Mouse (Mus musculus) urinary bladder, postnatal 14 days (tissue): ENCODE data around the gene A830031A19Rik.

Source experiments
- DNase-seq: peaks from one replicate; pipeline ENCODE4 v3.0.0; 2021; ENCODE audit warnings: low spot score

Gene A830031A19Rik

GRCm38 (mm10) chr11:24008976-24009375, 65.9 kb downstream of the A830031A19Rik start:
- no peak for DNase-seq

- DNase-seq, result no peak
These were observed 66.6 kb downstream of the A830031A19Rik start for GRCm38 (mm10) chr11:24008244-24008643.

GRCm38 (mm10) chr11:24005445-24006156, 69.3 kb downstream of the A830031A19Rik start:
- DNase-seq, result no peak

- DNase-seq, result no peak
These were observed 74.2 kb downstream of the A830031A19Rik start for GRCm38 (mm10) chr11:24000675-24001074.
